Mouse (Mus musculus) testis, adult 2 months (tissue): ENCODE results near the gene Vmn1r81. TPM values are rescaled to one million over a fixed set of nuclear protein-coding genes. Genes with fewer than 3 reads are reported as not detected.

Experiments
- H3K27ac ChIP-seq: fragments of 200-500 bp; 2 replicates; pipeline ENCODE4 v1.5.1; 2012; ENCODE audit warnings: low read depth, low read length; ENCODE audit not compliant: control insufficient read depth, insufficient read depth
- H3K27me3 ChIP-seq: fragments of 200-500 bp; 2 replicates; pipeline ENCODE4 v1.6.1; 2012; ENCODE audit warnings: mild to moderate bottlenecking, low read length, moderate library complexity; ENCODE audit not compliant: control insufficient read depth, insufficient read depth
- H3K36me3 ChIP-seq: fragments of 200-500 bp; 2 replicates; pipeline ENCODE4 v1.6.1; 2012; ENCODE audit warnings: mild to moderate bottlenecking, low read length; ENCODE audit not compliant: control insufficient read depth, insufficient read depth
- H3K4me1 ChIP-seq: fragments of 200-500 bp; 2 replicates; pipeline ENCODE4 v1.6.1; 2012; ENCODE audit warnings: low read length; ENCODE audit not compliant: control insufficient read depth, insufficient read depth
- H3K4me3 ChIP-seq: fragments of 200-500 bp; 2 replicates; pipeline ENCODE4 v1.5.1; 2012; ENCODE audit warnings: low read depth, mild to moderate bottlenecking, low read length, moderate library complexity, mixed read lengths; ENCODE audit not compliant: control insufficient read depth
- CTCF ChIP-seq: fragments of 200-500 bp; IDR thresholded peaks from 2 replicates; pipeline ENCODE4 v1.5.1; 2012; ENCODE audit warnings: low read depth, mild to moderate bottlenecking, inconsistent platforms, low read length, moderate library complexity; ENCODE audit not compliant: control insufficient read depth, insufficient read depth, insufficient replicate concordance
- POLR2A ChIP-seq: fragments of 200-500 bp; IDR thresholded peaks from 2 replicates; pipeline ENCODE4 v1.6.1; 2012; ENCODE audit warnings: low read depth, mild to moderate bottlenecking, inconsistent platforms, low read length, moderate library complexity; ENCODE audit not compliant: control insufficient read depth
- polyA plus RNA-seq: library from polyadenylated mRNA; depleted of rRNA; stranded (reverse); fragments of >200 nt; gene quantifications from 2 replicates; pipeline ENCODE4 v1.2.3, GENCODE M21; 2012; rRNA removed

The Vmn1r81 gene
- polyA plus RNA-seq = not detected in 2 replicates

DNA sequence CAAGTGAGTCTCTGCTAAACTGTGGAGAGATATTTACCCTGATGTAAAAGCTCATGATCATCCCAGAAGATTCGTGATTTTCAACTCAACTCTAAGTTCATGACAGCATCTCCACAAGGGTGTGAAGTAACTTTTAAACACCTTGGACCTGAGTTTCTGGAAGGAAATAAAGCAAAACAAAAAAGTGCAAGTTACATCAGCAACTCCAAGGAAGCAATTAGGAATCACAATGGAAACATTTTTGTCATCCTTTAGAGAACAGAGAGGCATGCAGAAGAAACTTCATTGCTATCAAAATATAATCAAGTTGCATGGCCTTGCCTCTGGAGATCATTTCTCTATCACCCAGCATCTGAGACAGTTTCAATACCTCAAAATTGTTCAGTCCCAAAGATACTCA, at the start of gene Vmn1r81:
Vmn1r81 (minus strand) TSS at position 101 of the 400 bp plus-strand sequence.
- Histone ChIP-seq H3K36me3 (no peaks in the 10 kb centered on the region), H3K4me1 (no peaks in the 10 kb centered on the region), H3K4me3 (no peak within 1 kb of the TSS), H3K27me3 (no peaks in the 10 kb centered on the region), H3K27ac (no peak within 1 kb of the TSS)
- TF ChIP-seq POLR2A (no peak), CTCF (no peak)

GRCm38 (mm10) chr7:12300130-12300529, 32.1 kb upstream of the Vmn1r81 start, which contains the start of gene Vmn1r82:
TSS of gene Vmn1r82 (plus strand) at chr7:12300430.
- Histone ChIP-seq H3K27me3 (no peaks in the 10 kb centered on the region), H3K4me1 (no peaks in the 10 kb centered on the region), H3K4me3 (no peak within 1 kb of the TSS), H3K27ac (no peak within 1 kb of the TSS), H3K36me3 (no peaks in the 10 kb centered on the region)
- TF ChIP-seq POLR2A = no peak
- TF ChIP-seq CTCF = no peak

DNA sequence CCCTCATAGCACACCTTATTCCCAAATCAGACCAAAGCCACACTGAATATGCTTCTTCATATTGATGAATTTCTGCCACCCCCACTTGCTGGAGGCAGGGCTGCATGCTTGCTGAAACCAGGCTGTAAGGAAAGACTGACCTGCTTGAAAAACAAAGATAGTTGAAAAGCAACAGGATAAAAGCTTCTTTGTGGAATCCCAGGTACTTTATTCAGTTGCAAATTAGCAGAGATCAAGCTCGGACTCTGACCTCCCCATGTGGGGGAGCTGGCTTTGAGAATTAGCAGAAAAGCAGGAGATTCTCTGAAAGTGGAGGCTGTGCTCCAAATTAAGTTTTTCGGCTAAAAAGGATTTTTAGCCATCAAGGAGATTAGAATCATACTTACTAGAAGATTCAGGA, 63.9 kb downstream of the Vmn1r81 start:
- Histone ChIP-seq H3K27me3 (no peaks in the 10 kb centered on the region), H3K4me3 (no peak overlapping the region), H3K27ac (no peak overlapping the region), H3K4me1 (no peaks in the 10 kb centered on the region), H3K36me3 (no peaks in the 10 kb centered on the region)
- TF ChIP-seq CTCF (no peak), POLR2A (no peak)

Other genes with a start within 250 kb of the Vmn1r81 start
- gene Vmn1r77, start 231.5 kb downstream of the Vmn1r81 start, polyA plus RNA-seq = not detected in 2 replicates
- not detected in 2 replicates for gene Vmn1r78, start 118.0 kb downstream of the Vmn1r81 start, polyA plus RNA-seq
- not detected in 2 replicates for gene Vmn1r79, start 97.0 kb downstream of the Vmn1r81 start, polyA plus RNA-seq
- gene Vmn1r80, start 79.0 kb downstream of the Vmn1r81 start, polyA plus RNA-seq = not detected in 2 replicates
- not detected in 2 replicates for gene Vmn1r82, start 32.2 kb upstream of the Vmn1r81 start, polyA plus RNA-seq
- not detected in 2 replicates for gene Vmn1r83, start 61.2 kb upstream of the Vmn1r81 start, polyA plus RNA-seq
- gene Vmn1r84, start 101.0 kb upstream of the Vmn1r81 start, polyA plus RNA-seq = not detected in 2 replicates
- 0.33 and 0.35 TPM in 2 replicates for gene Zfp551, start 154.5 kb upstream of the Vmn1r81 start, polyA plus RNA-seq
- gene Zfp606, start 210.0 kb upstream of the Vmn1r81 start, polyA plus RNA-seq = 0.94 and 1.4 TPM in 2 replicates
- gene 2900092C05Rik, start 244.2 kb upstream of the Vmn1r81 start, polyA plus RNA-seq = 11.1 and 16.4 TPM in 2 replicates